Mouse (Mus musculus): ENCODE data around the gene Tmprss7. TPM values are rescaled to one million over a fixed set of nuclear protein-coding genes. Genes with fewer than 3 reads are reported as not detected.

The Tmprss7 gene
- polyA plus RNA-seq, 1 experiment, result not detected

DNA sequence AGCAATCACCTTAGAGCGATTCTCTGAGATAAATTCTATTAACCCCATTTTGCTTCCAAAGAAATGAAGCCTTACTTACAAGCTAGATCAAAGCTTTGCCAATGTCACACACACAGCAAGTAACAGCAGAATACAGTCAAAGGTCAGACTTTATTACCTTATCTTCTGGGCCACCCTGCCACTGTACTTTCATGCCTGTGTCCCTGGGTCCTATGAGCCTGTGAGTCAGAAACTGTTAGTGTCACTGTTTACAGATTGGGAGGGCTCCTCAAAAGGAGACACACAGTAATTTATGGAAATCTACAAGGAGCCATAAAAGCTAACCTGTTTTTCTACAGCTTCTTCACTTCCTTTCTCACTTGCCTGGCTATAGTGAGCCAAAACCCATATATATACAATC is 35.2 kb downstream of the Tmprss7 start:
- Histone ChIP-seq H3K27me3 (ENCODE audit: control insufficient read depth, insufficient read depth, low read length, poor library complexity, severe bottlenecking) (no peaks in the 10 kb centered on the region), H3K27ac (ENCODE audit: insufficient read depth, low read length) (no peak overlapping the region), H3K36me3 (ENCODE audit: control insufficient read depth, insufficient read depth, low read length, poor library complexity, severe bottlenecking) (no peaks in the 10 kb centered on the region), H3K9me3 (replicated peaks; ENCODE audit: control insufficient read depth, insufficient read depth, low read length, poor library complexity, severe bottlenecking) (no peaks in the 10 kb centered on the region), H3K4me1 (ENCODE audit: control insufficient read depth, insufficient read depth, low read length) (no peaks in the 10 kb centered on the region), H3K4me3 (ENCODE audit: low read depth, low read length) (no peak overlapping the region), H3K9ac (ENCODE audit: low read depth, poor library complexity, severe bottlenecking) (no peak overlapping the region)
- TF ChIP-seq CTCF (IDR thresholded peaks at IDR 0.05; ENCODE audit: low read depth, low read length) (no peak), EP300 (IDR thresholded peaks at IDR 0.05; ENCODE audit: insufficient read depth, low read depth, low read length) (no peak), POLR2A (IDR thresholded peaks at IDR 0.05; ENCODE audit: insufficient read depth, low read length) (no peak)

DNA sequence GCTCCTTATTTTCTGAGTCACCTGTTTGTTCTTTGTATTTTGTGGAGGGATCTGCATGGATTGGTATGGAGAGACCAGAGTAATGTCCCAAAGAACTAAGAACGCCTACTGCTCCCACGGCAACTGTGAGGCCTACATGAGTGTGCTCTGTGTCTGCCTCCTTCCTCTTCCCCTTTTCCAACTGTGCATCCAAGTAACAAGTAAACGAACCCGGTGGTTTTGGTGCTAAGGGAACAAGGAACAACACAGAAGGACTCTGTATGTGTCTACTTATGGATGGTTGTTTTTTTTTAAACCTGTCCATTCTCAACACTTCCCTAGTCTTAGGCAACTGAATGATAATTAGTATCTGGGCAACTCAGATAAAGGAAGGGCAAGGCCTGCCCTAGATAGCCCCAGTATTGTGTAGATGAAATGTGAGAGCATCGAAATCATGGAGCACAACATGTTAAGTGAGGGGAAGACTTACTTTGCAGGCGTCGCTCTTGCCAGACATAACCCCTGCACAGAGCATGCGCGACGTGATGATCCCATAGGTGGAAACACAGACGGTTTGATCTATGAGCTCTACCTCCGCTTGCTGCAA is 35.8 kb downstream of the Tmprss7 start:
- no peak overlapping the region for H3K9ac ChIP-seq (ENCODE audit: low read depth, poor library complexity, severe bottlenecking)
- TF ChIP-seq EP300 (IDR thresholded peaks at IDR 0.05; ENCODE audit: insufficient read depth, low read depth, low read length) (no peak), POLR2A (IDR thresholded peaks at IDR 0.05; ENCODE audit: insufficient read depth, low read length) (no peak), CTCF (IDR thresholded peaks at IDR 0.05; ENCODE audit: low read depth, low read length) (no peak)
- no peaks in the 10 kb centered on the region for H3K36me3 ChIP-seq (ENCODE audit: control insufficient read depth, insufficient read depth, low read length, poor library complexity, severe bottlenecking)
- H3K27ac ChIP-seq (ENCODE audit: insufficient read depth, low read length), result no peak overlapping the region
- H3K4me1 ChIP-seq (ENCODE audit: control insufficient read depth, insufficient read depth, low read length), result no peaks in the 10 kb centered on the region
- no peaks in the 10 kb centered on the region for H3K9me3 ChIP-seq (replicated peaks; ENCODE audit: control insufficient read depth, insufficient read depth, low read length, poor library complexity, severe bottlenecking)
- no peak overlapping the region for H3K4me3 ChIP-seq (ENCODE audit: low read depth, low read length)
- H3K27me3 ChIP-seq (ENCODE audit: control insufficient read depth, insufficient read depth, low read length, poor library complexity, severe bottlenecking), result no peaks in the 10 kb centered on the region; the same call in 1 of the 2 replicates

DNA sequence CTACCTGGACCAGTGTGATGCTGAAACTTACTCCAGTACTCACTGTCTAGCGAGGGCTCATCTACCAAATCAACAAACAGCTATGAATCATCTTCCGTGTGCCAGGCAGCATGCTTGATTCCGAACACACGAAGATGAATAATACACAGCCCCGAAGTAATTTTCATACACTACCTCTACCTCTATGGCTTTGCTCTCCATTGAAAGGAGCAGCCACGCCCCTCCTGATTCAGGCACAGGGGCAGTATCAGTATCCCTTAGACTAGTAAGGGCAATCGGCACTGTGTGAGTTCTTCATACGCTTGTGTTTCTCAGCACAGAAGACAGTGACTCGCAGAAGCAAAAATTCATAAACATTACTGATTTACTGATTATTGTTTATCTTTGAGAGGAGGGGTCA is 39.0 kb downstream of the Tmprss7 start:
- Histone ChIP-seq H3K4me3 (ENCODE audit: low read depth, low read length) (no peak overlapping the region), H3K9me3 (replicated peaks; ENCODE audit: control insufficient read depth, insufficient read depth, low read length, poor library complexity, severe bottlenecking) (no peaks in the 10 kb centered on the region), H3K27ac (ENCODE audit: insufficient read depth, low read length) (no peak overlapping the region), H3K36me3 (ENCODE audit: control insufficient read depth, insufficient read depth, low read length, poor library complexity, severe bottlenecking) (no peaks in the 10 kb centered on the region), H3K4me1 (ENCODE audit: control insufficient read depth, insufficient read depth, low read length) (no peaks in the 10 kb centered on the region), H3K27me3 (ENCODE audit: control insufficient read depth, insufficient read depth, low read length, poor library complexity, severe bottlenecking) (no peaks in the 10 kb centered on the region; the same call in 1 of the 2 replicates), H3K9ac (ENCODE audit: low read depth, poor library complexity, severe bottlenecking) (no peak overlapping the region)
- no peak for TF ChIP-seq CTCF (IDR thresholded peaks at IDR 0.05; ENCODE audit: low read depth, low read length)
- TF ChIP-seq POLR2A (IDR thresholded peaks at IDR 0.05; ENCODE audit: insufficient read depth, low read length), result no peak
- no peak for TF ChIP-seq EP300 (IDR thresholded peaks at IDR 0.05; ENCODE audit: insufficient read depth, low read depth, low read length)

DNA sequence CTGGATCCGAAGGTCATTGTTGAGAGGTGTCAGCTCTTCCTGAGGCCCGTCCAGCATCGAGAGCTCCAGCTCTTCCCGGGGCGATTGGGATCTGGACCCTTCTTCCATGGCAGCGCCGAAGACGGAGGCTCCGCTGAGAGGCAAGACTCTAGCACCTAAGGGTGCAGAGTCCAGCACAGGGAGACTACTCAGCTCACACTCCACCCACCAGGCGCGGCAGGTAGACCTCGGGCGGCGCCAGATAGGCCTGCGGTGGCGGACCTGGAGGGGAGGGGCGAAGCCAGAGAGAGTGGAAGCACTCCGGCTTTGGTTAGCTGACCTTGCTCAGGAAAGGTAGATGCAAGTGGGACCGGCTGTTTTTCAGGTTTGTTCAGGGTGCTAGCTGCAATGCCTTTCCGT is 39.5 kb downstream of the Tmprss7 start, which contains the start of gene BC016579:
TSS of gene BC016579 (minus strand) at position 135 of the 399 bp plus-strand sequence.
- Histone ChIP-seq H3K9ac (ENCODE audit: low read depth, poor library complexity, severe bottlenecking) (no peak within 1 kb of the TSS), H3K4me3 (ENCODE audit: low read depth, low read length) (peak within 1 kb of the TSS; percentile 29), H3K36me3 (ENCODE audit: control insufficient read depth, insufficient read depth, low read length, poor library complexity, severe bottlenecking) (no peaks in the 10 kb centered on the region), H3K9me3 (replicated peaks; ENCODE audit: control insufficient read depth, insufficient read depth, low read length, poor library complexity, severe bottlenecking) (no peaks in the 10 kb centered on the region), H3K4me1 (ENCODE audit: control insufficient read depth, insufficient read depth, low read length) (no peaks in the 10 kb centered on the region), H3K27me3 (ENCODE audit: control insufficient read depth, insufficient read depth, low read length, poor library complexity, severe bottlenecking) (no peaks in the 10 kb centered on the region; the same call in 1 of the 2 replicates), H3K27ac (ENCODE audit: insufficient read depth, low read length) (no peak within 1 kb of the TSS)
- TF ChIP-seq POLR2A (IDR thresholded peaks at IDR 0.05; ENCODE audit: insufficient read depth, low read length) (no peak), EP300 (IDR thresholded peaks at IDR 0.05; ENCODE audit: insufficient read depth, low read depth, low read length) (no peak), CTCF (IDR thresholded peaks at IDR 0.05; ENCODE audit: low read depth, low read length) (no peak)

DNA sequence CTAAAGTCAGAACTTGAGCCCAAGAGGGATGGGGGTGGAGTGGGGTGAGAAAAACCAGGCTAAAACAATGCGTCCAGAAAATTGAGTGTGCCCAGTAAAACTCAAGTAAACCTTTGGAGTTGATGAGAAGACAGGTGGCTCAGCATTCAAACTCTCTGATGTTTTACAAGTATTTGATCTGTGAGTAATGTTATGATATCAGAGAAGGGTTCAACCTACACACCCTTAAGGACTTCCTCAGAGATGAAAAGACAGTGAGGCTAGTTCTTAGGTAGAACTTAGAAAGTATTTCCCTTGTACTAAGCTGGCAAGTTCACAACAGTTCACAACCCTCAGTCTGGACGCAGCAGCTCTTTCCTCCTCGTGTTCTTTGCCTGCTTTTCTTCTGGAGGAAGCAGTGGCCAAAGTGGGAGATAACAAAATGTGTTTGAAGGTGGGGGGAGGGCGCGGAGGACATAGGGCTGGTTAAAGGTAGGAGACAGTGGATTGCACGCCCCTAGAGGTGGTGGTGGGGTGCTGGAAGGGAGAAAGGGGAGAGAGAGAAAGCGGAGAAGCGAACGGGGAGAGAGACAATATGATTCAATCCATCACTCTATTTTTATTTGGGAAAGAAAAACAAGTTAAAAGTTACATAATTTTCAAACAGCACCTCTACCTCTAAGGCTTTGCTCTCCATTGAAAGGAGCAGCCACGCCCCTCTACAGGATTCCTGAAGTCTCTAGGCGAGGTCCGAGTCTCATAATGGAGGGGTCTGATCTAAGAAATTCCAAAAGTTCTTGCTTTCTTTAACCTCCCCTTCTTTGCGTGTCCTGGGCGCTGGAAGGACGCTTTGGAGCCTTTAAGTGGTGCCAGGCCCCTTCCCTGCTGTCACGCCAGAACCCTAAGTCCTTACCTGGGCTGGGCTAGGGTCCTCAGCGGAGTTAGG is 40.2 kb downstream of the Tmprss7 start:
- no peak overlapping the region for H3K27ac ChIP-seq (ENCODE audit: insufficient read depth, low read length)
- no peaks in the 10 kb centered on the region for H3K4me1 ChIP-seq (ENCODE audit: control insufficient read depth, insufficient read depth, low read length)
- H3K4me3 ChIP-seq (ENCODE audit: low read depth, low read length), result peak overlapping the region; percentile 29
- no peak for TF ChIP-seq CTCF (IDR thresholded peaks at IDR 0.05; ENCODE audit: low read depth, low read length)
- TF ChIP-seq EP300 (IDR thresholded peaks at IDR 0.05; ENCODE audit: insufficient read depth, low read depth, low read length), result no peak
- no peak for TF ChIP-seq POLR2A (IDR thresholded peaks at IDR 0.05; ENCODE audit: insufficient read depth, low read length)
- H3K36me3 ChIP-seq (ENCODE audit: control insufficient read depth, insufficient read depth, low read length, poor library complexity, severe bottlenecking), result no peaks in the 10 kb centered on the region
- H3K27me3 ChIP-seq (ENCODE audit: control insufficient read depth, insufficient read depth, low read length, poor library complexity, severe bottlenecking), result no peaks in the 10 kb centered on the region; the same call in 1 of the 2 replicates
- H3K9ac ChIP-seq (ENCODE audit: low read depth, poor library complexity, severe bottlenecking), result no peak overlapping the region
- no peaks in the 10 kb centered on the region for H3K9me3 ChIP-seq (replicated peaks; ENCODE audit: control insufficient read depth, insufficient read depth, low read length, poor library complexity, severe bottlenecking)
